Mouse (Mus musculus) bone marrow macrophage, adult 2 months (primary cell): Measurements from ENCODE around the gene Cd200.

ENCODE experiments used
- CTCF ChIP-seq: IDR thresholded peaks from 2 replicates; pipeline ENCODE4 v1.5.1; 2012; ENCODE audit warnings: low read depth, mild to moderate bottlenecking, low read length, moderate library complexity
- POLR2A ChIP-seq: IDR thresholded peaks from 2 replicates; pipeline ENCODE4 v1.6.1; 2012; ENCODE audit warnings: mild to moderate bottlenecking, low read depth, low read length, borderline replicate concordance

GRCm38 (mm10) chr16:45389833-45390232 is 19.0 kb downstream of the Cd200 start:
- no peak for TF ChIP-seq CTCF
- no peak for TF ChIP-seq POLR2A
